Mouse (Mus musculus): ENCODE measurements at regions not wholly inside any gene's neighbourhood (a gene's known extent, or its start where the extent isn't known, plus 50 kb on each side); places are given as distances from the start of the nearest gene placed in this dataset.

GRCm38 (mm10) chr10:29921658-29922057 is 278.7 kb downstream of the Cenpw start:
- Histone ChIP-seq H3K4me3 (no peak overlapping the region), H3K9me3 (no peaks in the 10 kb centered on the region), H3K36me3 (no peaks in the 10 kb centered on the region), H3K27ac (0 out of 2 replicates have a peak overlapping the region, but pooled peaks have one; percentile 36), H3K4me1 (replicated peaks) (peaks cover 6% of the 10 kb centered on the region; the same call in 1 of the 2 replicates), H3K27me3 (ENCODE audit: insufficient read depth, poor library complexity, severe bottlenecking) (no peaks in the 10 kb centered on the region)
- 32% methylated on average over 4 of the region's 4 CpGs for WGBS
- DNase-seq (ENCODE audit: low spot score): peak; percentile 53

GRCm38 (mm10) chr10:29897780-29898363 is 302.5 kb downstream of the Cenpw start:
- 40% methylated on average over 1 of the region's 1 CpGs for WGBS
- no peak overlapping the region for H3K27ac ChIP-seq
- no peaks in the 10 kb centered on the region for H3K9me3 ChIP-seq
- H3K4me3 ChIP-seq: no peak overlapping the region
- peak; percentile 7 for DNase-seq (ENCODE audit: low spot score)
- H3K36me3 ChIP-seq: no peaks in the 10 kb centered on the region
- no peaks in the 10 kb centered on the region for H3K27me3 ChIP-seq (ENCODE audit: insufficient read depth, poor library complexity, severe bottlenecking)
- no peaks in the 10 kb centered on the region for H3K4me1 ChIP-seq (replicated peaks)

GRCm38 (mm10) chr10:29864566-29864965 is 328.9 kb upstream of the Rspo3 start:
- H3K27ac ChIP-seq: no peak overlapping the region
- H3K9me3 ChIP-seq: no peaks in the 10 kb centered on the region
- H3K4me1 ChIP-seq (replicated peaks): no peaks in the 10 kb centered on the region
- no peaks in the 10 kb centered on the region for H3K36me3 ChIP-seq
- DNase-seq (ENCODE audit: low spot score): no peak
- H3K27me3 ChIP-seq (ENCODE audit: insufficient read depth, poor library complexity, severe bottlenecking): no peaks in the 10 kb centered on the region
- H3K4me3 ChIP-seq: no peak overlapping the region

GRCm38 (mm10) chr10:29855749-29856313 is 320.2 kb upstream of the Rspo3 start:
- Histone ChIP-seq H3K9me3 (no peaks in the 10 kb centered on the region), H3K36me3 (no peaks in the 10 kb centered on the region), H3K27me3 (ENCODE audit: insufficient read depth, poor library complexity, severe bottlenecking) (no peaks in the 10 kb centered on the region), H3K27ac (no peak overlapping the region), H3K4me1 (replicated peaks) (no peaks in the 10 kb centered on the region; the same call in 1 of the 2 replicates), H3K4me3 (no peak overlapping the region)
- WGBS: 7% methylated on average over 2 of the region's 2 CpGs
- no peak for DNase-seq (ENCODE audit: low spot score)

- Histone ChIP-seq H3K4me3 (no peak overlapping the region), H3K9me3 (no peaks in the 10 kb centered on the region), H3K27ac (no peak overlapping the region), H3K36me3 (no peaks in the 10 kb centered on the region), H3K27me3 (ENCODE audit: insufficient read depth, poor library complexity, severe bottlenecking) (no peaks in the 10 kb centered on the region), H3K4me1 (replicated peaks) (no peaks in the 10 kb centered on the region; the same call in 1 of the 2 replicates)
- DNase-seq (ENCODE audit: low spot score): no peak
- 52% methylated on average over 2 of the region's 2 CpGs for WGBS
Measured at GRCm38 (mm10) chr10:29852516-29852915, 316.8 kb upstream of the Rspo3 start.

- Histone ChIP-seq H3K9me3 (no peaks in the 10 kb centered on the region), H3K27me3 (ENCODE audit: insufficient read depth, poor library complexity, severe bottlenecking) (no peaks in the 10 kb centered on the region), H3K27ac (no peak overlapping the region), H3K36me3 (no peaks in the 10 kb centered on the region), H3K4me3 (no peak overlapping the region), H3K4me1 (replicated peaks) (no peaks in the 10 kb centered on the region)
- 88% methylated on average over 5 of the region's 5 CpGs for WGBS
- no peak for DNase-seq (ENCODE audit: low spot score)
Measured at GRCm38 (mm10) chr10:29824939-29825658, 289.4 kb upstream of the Rspo3 start.

GRCm38 (mm10) chr10:29824413-29824812 is 288.7 kb upstream of the Rspo3 start:
- Histone ChIP-seq H3K36me3 (no peaks in the 10 kb centered on the region), H3K9me3 (no peaks in the 10 kb centered on the region), H3K27me3 (ENCODE audit: insufficient read depth, poor library complexity, severe bottlenecking) (no peaks in the 10 kb centered on the region), H3K27ac (no peak overlapping the region), H3K4me1 (replicated peaks) (no peaks in the 10 kb centered on the region), H3K4me3 (no peak overlapping the region)
- DNase-seq (ENCODE audit: low spot score): no peak

GRCm38 (mm10) chr10:29823177-29823576 is 287.5 kb upstream of the Rspo3 start:
- H3K27me3 ChIP-seq (ENCODE audit: insufficient read depth, poor library complexity, severe bottlenecking): no peaks in the 10 kb centered on the region
- no peak overlapping the region for H3K4me3 ChIP-seq
- no peak for DNase-seq (ENCODE audit: low spot score)
- 89% methylated on average over 2 of the region's 2 CpGs for WGBS
- no peaks in the 10 kb centered on the region for H3K4me1 ChIP-seq (replicated peaks)
- H3K9me3 ChIP-seq: no peaks in the 10 kb centered on the region
- no peaks in the 10 kb centered on the region for H3K36me3 ChIP-seq
- no peak overlapping the region for H3K27ac ChIP-seq

GRCm38 (mm10) chr10:29803915-29804545 is 268.4 kb upstream of the Rspo3 start:
- Histone ChIP-seq H3K4me1 (replicated peaks) (no peaks in the 10 kb centered on the region), H3K27me3 (ENCODE audit: insufficient read depth, poor library complexity, severe bottlenecking) (no peaks in the 10 kb centered on the region), H3K27ac (no peak overlapping the region), H3K36me3 (no peaks in the 10 kb centered on the region), H3K4me3 (no peak overlapping the region), H3K9me3 (no peaks in the 10 kb centered on the region)
- WGBS: 47% methylated on average over 6 of the region's 6 CpGs
- peak; percentile 41 for DNase-seq (ENCODE audit: low spot score)

- DNase-seq (ENCODE audit: low spot score): no peak
- no peaks in the 10 kb centered on the region for H3K27me3 ChIP-seq (ENCODE audit: insufficient read depth, poor library complexity, severe bottlenecking)
- no peaks in the 10 kb centered on the region for H3K4me1 ChIP-seq (replicated peaks)
- H3K4me3 ChIP-seq: no peak overlapping the region
- no peaks in the 10 kb centered on the region for H3K9me3 ChIP-seq
- no peak overlapping the region for H3K27ac ChIP-seq
- no peaks in the 10 kb centered on the region for H3K36me3 ChIP-seq
- WGBS: 95% methylated on average over 3 of the region's 3 CpGs
Measured at GRCm38 (mm10) chr10:29802637-29803036, 267.0 kb upstream of the Rspo3 start.

GRCm38 (mm10) chr10:29794663-29795062 is 259.0 kb upstream of the Rspo3 start:
- WGBS: 83% methylated on average over 1 of the region's 1 CpGs
- no peak for DNase-seq (ENCODE audit: low spot score)

GRCm38 (mm10) chr10:29786220-29786810 is 250.6 kb upstream of the Rspo3 start:
- H3K36me3 ChIP-seq: no peaks in the 10 kb centered on the region
- WGBS: 84% methylated on average over 2 of the region's 2 CpGs
- H3K9me3 ChIP-seq: no peaks in the 10 kb centered on the region
- H3K27ac ChIP-seq: no peak overlapping the region
- DNase-seq (ENCODE audit: low spot score): no peak
- H3K4me1 ChIP-seq (replicated peaks): no peaks in the 10 kb centered on the region
- no peaks in the 10 kb centered on the region for H3K27me3 ChIP-seq (ENCODE audit: insufficient read depth, poor library complexity, severe bottlenecking)
- H3K4me3 ChIP-seq: no peak overlapping the region

More at GRCm38 (mm10) chr10:29794663-29795062, 259.0 kb upstream of the Rspo3 start:
- no peaks in the 10 kb centered on the region for H3K27me3 ChIP-seq (ENCODE audit: insufficient read depth, poor library complexity, severe bottlenecking)
- H3K9me3 ChIP-seq: no peaks in the 10 kb centered on the region
- no peak overlapping the region for H3K4me3 ChIP-seq
- no peaks in the 10 kb centered on the region for H3K36me3 ChIP-seq
- H3K27ac ChIP-seq: no peak overlapping the region
- H3K4me1 ChIP-seq (replicated peaks): no peaks in the 10 kb centered on the region

GRCm38 (mm10) chr10:29736677-29737076 is 201.0 kb upstream of the Rspo3 start:
- Histone ChIP-seq H3K4me1 (replicated peaks) (no peaks in the 10 kb centered on the region), H3K4me3 (no peak overlapping the region), H3K27ac (no peak overlapping the region), H3K9me3 (no peaks in the 10 kb centered on the region), H3K36me3 (no peaks in the 10 kb centered on the region), H3K27me3 (ENCODE audit: insufficient read depth, poor library complexity, severe bottlenecking) (no peaks in the 10 kb centered on the region)
- WGBS: 84% methylated on average over 3 of the region's 3 CpGs
- no peak for DNase-seq (ENCODE audit: low spot score)
